Mouse (Mus musculus) heart, postnatal 10 days (tissue): ENCODE measurements around the gene Kpna4. TPM values are rescaled to one million over a fixed set of nuclear protein-coding genes. Genes with fewer than 3 reads are reported as not detected.

Experiments
- DNase-seq, 2 experiments: peaks; one replicate each; pipeline ENCODE4 v3.0.0; 2021
- intact Hi-C: fragments of 180-260 bp; cut with DNase I; formaldehyde crosslinking; loops from one replicate; pipeline ENCODE4 v1.15.1; 2025
- total RNA-seq, 2 experiments: library from RNA; stranded (reverse); gene quantifications; 2 replicates each; pipeline ENCODE4 v1.2.3; 2021

Kpna4 gene
- total RNA-seq, 2 experiments from 2014 or later: 57.1 to 75.4 TPM

GRCm38 (mm10) chr3:69114760-69115159 is 12.2 kb downstream of the Kpna4 start:
- intact Hi-C loops: no loop called here
- no peak for DNase-seq

DNA sequence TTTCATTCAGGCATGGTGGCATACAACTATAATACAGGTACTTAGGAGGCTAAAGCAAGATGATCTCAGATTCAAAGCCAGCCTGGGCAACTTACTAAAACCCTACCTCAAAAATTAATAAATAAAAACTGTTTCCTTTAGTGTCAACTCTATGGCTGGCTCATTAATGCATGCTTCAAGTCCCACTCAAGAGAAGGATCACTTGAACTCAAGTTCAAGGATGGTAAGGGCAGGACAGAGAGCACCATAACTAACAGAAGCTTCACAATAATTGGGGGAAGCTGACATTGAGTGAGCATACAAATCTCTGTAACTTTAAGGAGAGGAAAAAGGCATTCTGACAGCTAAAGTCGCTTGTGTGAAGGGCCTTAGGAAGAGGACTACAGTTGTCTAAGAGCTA is 13.0 kb downstream of the Kpna4 start:
- intact Hi-C loops: no loop called here
- no peak for DNase-seq

DNA sequence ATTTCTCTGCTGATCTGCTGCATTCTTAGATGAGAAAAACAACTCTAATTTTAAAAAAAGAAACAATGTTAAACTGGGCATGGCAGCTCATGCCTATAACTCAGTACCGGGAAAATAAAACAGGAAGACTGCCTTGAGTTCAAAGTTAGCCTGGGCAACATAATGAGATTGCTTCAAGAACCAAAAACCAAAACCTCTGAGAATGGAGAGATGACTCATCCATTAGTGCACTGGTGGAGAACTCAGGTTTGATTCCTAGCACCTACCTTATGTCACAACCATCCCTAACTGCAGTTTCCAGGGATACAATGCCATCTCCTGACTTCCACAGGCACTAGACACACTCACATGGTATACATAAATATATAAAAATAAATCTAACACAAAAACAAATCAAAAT is 17.8 kb downstream of the Kpna4 start:
- intact Hi-C loops: no loop called here
- no peak for DNase-seq

DNA sequence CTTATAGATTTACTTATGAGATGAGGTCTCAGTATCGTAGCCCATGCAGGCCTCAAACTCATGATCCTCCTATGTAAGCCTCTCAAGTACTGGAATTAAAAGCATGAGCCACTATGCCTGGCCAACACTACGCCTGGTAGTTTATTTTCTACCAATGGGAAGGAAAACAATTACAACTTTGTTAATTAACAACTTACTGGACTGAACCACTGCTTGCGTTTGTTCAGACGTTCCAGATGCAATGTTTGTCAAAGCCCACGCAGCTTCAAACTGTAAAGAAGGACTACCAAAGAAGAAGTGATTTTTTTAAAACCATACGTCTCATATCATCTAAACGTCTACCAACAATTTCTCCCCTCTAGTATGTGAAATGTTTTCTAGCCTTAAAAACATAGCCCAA is 32.5 kb downstream of the Kpna4 start:
- intact Hi-C loops: no loop called here
- no peak for DNase-seq

GRCm38 (mm10) chr3:69064005-69064404 is 62.9 kb downstream of the Kpna4 start:
- intact Hi-C loops: loop anchor here (10.0 kb wide), 1 partner anchor 349 kb away; no protein-coding TSS in a partner anchor
- DNase-seq: no peak

DNA sequence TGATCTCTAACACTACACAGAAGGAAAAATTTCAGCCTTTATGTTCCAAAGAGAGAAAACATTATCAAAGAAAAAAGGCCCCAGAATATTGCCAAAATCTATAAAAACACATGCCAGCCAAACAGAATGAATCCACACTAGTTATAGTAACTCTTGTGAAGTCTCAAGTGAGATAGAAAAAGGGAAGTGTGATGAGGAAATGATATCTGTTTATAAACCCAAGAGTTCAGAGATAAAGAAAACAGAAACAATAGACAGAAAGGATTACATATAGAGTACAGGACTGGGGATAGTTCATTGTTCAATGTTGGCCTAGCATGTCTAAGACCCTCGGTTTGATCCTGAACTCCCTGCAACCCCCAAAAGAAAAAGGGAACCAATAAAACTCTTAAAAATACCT is 64.1 kb downstream of the Kpna4 start:
- no peak for DNase-seq
- intact Hi-C loops: loop anchor here (2.0 to 10.0 kb wide), 2 partner anchors 16 to 348 kb away; no protein-coding TSS in a partner anchor

GRCm38 (mm10) chr3:69060672-69061071 is 66.2 kb downstream of the Kpna4 start:
- no peak for DNase-seq
- intact Hi-C loops: loop anchor here (10.0 kb wide), 1 partner anchor 346 kb away; no protein-coding TSS in a partner anchor

DNA sequence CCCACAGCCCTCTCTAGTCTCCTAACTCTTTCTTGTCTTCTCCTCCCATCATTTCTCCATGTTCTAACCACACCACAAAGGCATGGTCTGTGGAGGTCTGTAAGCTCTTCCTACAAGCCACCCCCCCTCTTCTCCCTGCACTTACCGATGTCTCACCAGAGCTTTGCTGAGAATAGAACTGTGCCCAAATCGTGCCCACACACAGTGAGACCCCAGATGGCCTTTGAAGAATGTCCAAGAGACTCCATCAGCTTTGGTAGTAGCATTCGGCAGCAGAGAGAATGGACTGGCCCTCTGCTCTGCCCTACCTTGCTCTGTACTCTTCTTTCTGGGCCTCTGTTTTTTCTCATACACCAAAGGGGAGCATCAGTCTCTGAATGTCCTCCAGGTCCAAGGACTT is 71.0 kb downstream of the Kpna4 start:
- intact Hi-C loops: no loop called here
- no peak for DNase-seq

GRCm38 (mm10) chr3:69054760-69055432 is 72.0 kb downstream of the Kpna4 start:
- intact Hi-C loops: no loop called here
- DNase-seq: no peak

DNA sequence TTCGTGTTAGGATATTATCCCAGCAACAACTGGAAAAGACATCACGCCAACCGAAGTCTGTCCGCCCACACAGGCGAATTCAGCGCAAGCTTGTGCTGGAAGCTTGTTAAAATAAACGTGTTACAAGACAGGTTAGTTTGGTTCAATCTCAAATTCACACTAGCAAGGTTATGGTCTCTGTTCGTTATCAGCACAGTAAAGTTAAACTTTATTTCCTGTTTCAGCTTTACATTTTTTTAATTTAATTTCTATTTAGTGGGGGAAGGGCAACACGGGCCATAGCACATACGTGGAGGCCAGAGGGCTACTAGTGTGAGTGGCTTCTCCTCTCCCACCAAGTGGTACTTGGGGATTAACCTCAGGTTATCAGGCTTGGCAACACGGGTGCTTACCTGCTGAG is 75.0 kb downstream of the Kpna4 start:
- DNase-seq: no peak
- intact Hi-C loops: no loop called here

- intact Hi-C loops: no loop called here
- no peak for DNase-seq
Measured at GRCm38 (mm10) chr3:69049011-69049410, 77.9 kb downstream of the Kpna4 start.

DNA sequence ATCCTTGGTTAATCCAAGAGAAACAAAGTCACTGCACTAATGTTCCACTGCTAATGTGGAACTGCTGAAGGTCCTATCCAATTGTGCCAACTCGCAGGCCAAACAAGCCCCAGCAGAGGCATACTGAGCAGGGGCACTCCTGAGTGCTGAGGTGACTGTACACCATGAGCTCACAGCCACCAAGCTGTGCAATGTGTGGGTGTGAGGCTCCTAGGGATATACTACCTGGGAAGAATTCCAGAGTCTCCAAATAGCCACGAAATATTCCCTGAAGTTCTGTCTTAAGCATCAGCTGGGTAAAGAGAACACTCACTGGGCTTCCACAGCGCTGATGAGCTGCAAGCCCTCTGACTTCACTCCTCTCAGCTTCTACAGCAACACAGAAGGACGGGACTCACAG is 79.2 kb downstream of the Kpna4 start:
- intact Hi-C loops: loop anchor here (2.0 kb wide), 1 partner anchor 15 kb away; no protein-coding TSS in a partner anchor
- DNase-seq: no peak

- no peak for DNase-seq
- intact Hi-C loops: loop anchor here (2.0 kb wide), 1 partner anchor 16 kb away; no protein-coding TSS in a partner anchor
Measured at GRCm38 (mm10) chr3:69046509-69046908, 80.4 kb downstream of the Kpna4 start.

- intact Hi-C loops: loop anchor here (2.0 kb wide), 2 partner anchors 17 to 39 kb away; no protein-coding TSS in a partner anchor
- DNase-seq: peak in 1 of 2 experiments; percentile 18
Measured at GRCm38 (mm10) chr3:69045750-69046149, 81.2 kb downstream of the Kpna4 start.

DNA sequence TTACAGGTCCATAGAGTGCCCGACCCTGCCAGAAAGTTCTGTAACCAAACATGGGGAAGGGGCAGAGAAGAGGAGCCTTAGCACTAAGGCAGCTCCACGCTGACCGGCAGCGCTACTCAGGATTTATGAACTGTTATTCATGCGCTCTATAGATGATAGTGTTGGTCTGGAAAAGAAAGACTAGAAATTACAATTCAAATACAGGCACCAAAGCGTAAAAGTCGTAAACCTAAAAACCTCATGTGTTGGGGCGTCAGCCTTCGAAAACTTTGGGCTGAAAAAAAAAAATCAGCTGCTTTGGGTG is 81.6 kb downstream of the Kpna4 start:
- intact Hi-C loops: loop anchor here (2.0 kb wide), 1 partner anchor 39 kb away; no protein-coding TSS in a partner anchor
- DNase-seq: no peak

DNA sequence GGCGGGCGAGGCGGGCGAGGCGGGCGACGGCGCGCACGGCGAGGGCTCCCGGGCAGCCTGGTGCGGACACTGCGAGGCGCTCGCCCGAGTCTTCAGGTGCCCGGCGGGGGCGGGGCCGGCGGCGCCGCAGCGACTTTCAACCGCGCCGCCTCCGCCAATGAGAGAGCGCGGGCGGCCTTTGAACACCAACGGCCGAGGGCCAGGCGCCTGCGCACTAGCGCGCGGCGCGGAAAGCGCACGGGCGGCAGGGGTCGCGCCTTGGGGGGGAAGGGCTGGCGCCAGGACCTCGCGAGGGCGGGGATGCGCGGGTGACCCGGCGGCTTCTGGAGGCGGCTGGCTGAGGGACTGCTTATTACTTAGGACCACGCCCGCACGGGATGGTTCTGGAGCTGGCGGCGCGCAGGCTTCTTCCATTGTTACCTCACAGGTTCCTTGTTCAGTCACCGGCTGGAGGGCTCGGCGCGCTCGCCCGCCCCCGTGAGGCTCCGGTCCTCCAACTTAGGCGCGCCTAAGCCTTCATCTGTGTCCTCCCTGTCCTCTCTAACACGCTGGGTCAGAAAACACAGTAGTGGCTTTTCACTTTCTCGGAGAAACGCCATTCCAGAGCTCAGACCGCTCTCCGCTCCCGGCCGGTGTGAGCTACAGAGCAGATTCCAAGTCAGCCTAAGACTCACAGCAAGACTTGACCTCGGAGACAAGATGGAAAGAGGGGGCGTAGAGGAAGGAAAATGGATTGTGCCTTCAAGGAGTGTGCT is 82.1 kb downstream of the Kpna4 start, which contains the start of gene Trim59:
Gene Trim59, minus strand, starts transcription at position 111 of the 755 bp plus-strand sequence.
- DNase-seq: peak; percentile 91 to 94
- intact Hi-C loops: loop anchor here (2.0 kb wide), 1 partner anchor 38 kb away; no protein-coding TSS in a partner anchor

DNA sequence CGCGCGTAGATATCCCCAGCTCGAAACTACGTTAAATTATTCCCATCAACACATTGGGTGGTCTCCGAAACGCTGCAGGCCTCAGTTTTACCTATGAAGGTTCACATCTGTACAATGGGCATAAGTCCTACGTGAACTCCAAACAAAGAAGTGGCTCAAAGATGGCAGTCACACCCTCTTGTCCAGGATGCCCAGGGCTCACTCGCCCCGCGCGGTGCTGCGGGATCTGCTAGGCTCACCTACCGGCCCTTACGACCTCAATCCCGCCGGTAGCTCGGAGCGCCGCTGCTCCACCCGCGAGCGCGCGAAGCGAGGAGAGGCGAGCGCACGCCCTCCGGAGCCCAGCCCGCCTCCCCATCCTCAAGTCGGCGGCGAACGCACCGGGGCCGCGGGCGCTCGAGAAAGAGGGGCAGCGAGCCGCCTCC is 82.7 kb downstream of the Kpna4 start:
- intact Hi-C loops: loop anchor here (2.0 kb wide), 1 partner anchor 37 kb away; no protein-coding TSS in a partner anchor
- no peak for DNase-seq

DNA sequence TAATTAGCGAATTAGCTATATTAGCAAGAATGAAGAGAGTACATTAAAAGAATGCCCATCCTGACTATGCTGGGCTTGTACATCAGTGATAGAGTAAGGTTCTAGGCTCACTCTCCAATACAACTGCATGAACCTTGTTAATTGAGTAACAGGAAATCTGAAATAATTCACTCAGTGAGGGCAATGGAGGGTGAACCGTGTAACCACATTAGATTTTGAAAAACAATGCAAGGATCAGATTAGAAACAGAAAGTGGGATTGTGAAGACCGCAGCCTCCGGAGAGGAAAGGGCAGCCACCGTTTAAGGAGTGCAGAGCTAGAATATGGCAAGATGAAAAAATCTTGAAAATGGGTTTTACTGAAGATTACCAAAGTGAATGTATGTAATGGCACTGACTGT is 85.6 kb downstream of the Kpna4 start:
- DNase-seq: no peak
- intact Hi-C loops: no loop called here

DNA sequence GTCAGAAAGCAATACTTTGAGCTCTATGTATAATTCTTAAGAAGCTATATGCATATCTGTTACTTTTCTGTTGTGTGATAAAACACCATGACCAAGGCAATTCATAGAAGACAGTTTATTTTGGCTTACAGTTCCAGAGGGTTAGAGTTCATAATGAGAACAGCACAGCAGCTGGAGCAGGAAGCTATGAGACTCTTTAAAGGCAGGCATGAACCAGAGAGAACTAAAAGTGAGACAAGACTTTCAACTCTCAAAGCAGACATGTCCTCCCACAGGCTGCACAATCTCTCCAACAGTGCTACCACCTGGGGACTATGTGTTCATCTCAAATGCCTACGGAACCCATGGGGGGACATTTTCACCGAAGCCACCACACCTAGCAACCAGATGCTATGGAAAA is 86.8 kb downstream of the Kpna4 start:
- intact Hi-C loops: no loop called here
- DNase-seq: no peak

- intact Hi-C loops: no loop called here
- no peak for DNase-seq
Measured at GRCm38 (mm10) chr3:69026133-69026783, 100.7 kb downstream of the Kpna4 start.

DNA sequence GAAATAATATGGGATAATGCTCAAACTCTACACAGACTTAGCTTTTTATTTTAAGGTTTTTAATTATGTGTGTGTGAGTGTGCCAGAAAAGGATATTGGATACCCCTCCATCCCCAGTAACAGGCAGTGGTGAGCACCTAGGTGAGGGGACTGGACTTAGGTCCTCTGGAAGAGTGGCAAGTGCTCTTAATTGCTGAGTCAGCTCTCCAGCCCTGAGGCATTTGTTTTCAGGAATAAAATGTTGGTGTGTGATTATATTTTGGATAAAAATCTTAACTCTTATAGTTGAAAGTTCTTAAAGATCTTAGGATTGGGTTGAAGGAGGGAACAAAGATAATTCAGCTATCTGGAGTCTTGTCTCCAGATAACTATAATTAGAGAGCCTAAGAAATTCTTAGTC is 106.1 kb downstream of the Kpna4 start:
- no peak for DNase-seq
- intact Hi-C loops: no loop called here
